Mouse (Mus musculus) lung, adult 18-20 months (tissue): ENCODE results near the gene Abhd16b.
A peak's percentile ranks its signal among the peaks of the same experiment; 100 is the strongest.

Source experiments
- DNase-seq, 2 experiments: peaks; one replicate each; pipeline ENCODE4 v3.0.0; 2022; ENCODE audit warnings: mixed read lengths in 2 of 2

The Abhd16b gene

DNA sequence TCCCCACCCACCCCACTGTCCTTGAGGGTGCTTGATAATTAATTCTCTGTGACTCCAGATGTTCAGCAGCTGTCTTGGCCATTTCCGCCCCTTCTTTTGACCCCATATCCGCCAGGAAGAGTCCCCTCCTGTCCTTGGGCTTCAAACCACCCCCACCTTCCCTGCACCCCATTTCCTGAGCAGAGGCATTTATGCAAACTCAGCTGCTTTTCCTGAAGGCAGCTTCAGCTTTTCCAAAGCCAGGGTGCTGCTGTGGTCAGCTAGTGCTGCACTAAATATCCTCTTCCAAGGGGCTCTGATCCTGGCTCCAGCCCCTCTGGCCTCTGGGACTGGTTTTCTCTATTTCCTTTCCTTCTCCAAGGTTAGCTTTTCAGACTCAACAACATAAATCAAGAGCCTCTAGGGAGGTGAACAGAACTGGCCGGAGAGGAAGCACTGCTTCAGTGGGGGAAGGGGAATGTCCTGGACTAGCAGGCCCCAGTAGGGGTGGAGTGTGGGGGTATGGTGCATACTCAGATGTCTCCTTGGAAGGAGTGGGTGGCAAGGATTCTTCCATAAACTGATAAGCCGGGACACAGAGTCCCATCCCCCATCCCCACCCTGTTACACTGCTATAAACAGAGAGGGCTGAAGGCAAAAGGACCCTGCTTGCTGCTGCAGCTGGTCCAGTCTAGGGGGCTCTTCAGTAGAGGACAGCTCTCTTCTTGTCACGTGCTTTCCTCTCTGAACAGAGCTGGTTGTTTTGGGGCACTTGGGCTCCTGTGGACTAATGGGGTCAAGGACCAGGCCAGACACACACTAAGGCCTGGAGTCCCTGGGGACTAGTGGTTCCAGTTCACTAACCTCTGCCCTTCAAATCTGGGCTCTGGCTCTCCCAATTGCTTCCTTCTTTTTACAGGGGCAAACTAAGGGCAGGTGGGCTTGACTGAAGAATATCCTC, 5.4 kb upstream of the Abhd16b start:
- peak; percentile 11 to 30 for DNase-seq

DNA sequence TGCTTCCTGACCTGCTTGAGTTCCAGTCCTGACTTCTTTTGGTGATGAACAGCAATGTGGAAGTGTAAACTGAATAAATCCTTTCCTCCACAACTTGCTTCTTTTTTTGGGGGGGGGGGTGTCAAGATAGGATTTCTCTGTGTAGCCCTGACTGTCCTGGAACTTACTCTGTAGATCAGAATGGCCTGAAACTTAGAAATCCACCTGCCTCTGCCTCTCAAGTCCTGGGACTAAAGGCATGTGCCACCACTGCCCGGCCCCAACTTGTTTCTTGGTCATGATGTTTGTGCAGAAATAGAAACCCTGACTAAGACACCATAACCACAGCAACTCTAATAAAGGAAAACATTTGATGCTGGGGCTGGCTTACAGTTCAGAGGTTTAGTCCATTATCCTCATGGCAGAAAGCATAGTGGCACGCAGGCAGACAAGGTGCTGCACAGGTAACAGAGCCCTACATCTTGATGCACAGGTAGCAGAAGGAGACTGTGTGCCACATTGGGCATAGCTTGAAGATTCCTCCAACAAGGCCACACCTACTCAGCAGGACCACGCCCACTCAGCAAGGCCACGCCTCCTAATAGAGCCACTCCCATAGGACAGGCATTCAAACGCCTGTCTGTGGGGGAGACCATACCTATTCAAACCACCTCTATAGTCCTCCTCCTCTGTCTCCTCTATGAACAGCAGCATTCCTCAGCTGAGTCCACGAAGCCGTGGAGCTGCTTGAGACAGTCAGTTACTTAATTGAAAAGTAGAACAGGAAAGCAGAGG, 1.4 kb upstream of the Abhd16b start:
- peak; percentile 29 to 40 for DNase-seq

- DNase-seq: no peak
Observed at GRCm38 (mm10) chr2:181492206-181492605, 800 bp upstream of the Abhd16b start.

DNA sequence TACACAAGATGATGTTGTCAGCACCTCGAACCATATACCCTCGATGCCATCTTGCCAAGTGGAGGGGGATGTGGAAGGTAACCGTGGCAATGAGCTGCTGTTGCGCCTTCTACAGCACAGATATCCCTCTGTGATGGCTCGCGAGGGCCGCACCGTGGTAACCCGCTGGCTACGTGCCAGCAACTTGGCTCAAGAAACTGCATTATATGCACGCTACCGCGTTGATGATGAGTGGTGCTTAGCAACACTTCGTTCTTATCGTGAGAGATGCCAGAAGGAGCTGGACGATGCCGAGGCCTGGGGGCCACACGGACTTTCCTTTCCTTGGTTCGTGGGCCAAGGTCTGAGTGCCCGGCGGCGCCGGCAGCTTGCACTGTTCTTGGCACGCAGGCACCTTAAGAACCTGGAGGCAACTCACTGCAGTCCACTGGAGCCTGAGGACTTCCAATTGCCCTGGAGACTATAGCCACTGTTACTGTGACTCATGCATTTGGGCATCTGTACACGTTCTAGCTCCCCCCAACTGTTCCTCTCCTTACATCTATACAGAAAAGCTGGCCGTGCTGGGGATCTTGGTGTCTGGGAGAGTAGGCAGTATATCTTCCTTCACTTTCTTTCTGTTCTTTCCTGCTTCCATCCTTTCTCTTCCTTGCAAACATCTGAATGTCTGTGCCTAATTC, 1.4 kb downstream of the Abhd16b start:
- DNase-seq: no peak

DNA sequence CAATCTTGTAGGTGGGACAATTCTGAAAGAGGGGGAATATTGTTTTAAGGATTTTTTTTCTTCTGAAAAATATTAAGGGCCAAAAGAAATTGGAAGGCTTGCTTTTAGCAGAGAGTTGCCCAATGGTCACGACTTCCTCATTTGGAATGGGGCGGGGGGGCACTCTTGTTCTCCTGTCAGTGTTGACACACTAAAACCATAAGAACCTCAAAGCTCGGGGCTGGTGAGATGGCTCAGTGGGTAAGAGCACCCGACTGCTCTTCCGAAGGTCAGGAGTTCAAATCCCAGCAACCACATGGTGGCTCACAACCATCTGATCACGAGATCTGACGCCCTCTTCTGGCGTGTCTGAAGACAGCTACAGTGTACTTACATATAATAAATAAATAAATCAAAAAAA, 2.8 kb downstream of the Abhd16b start:
- peak; percentile 21 to 29 for DNase-seq

DNA sequence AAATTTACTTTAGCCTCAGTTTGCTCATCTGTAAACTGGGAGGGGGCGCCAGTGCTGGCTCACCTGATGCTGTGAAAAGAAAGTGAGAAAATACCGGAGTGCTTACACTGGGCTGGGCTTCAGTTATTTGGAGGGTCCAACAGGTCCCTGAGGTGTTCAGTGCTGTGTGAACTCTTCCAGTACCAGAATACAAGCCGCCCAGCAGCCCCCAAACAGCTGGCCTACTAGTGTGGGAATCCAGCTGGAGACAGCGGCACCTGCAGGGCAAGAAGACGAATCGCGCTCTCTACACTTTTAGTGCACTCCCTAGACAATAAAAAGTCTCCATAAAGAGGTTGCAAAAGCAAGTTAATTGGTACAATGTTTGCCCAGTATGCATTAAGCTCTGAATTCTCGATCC, 3.3 kb downstream of the Abhd16b start:
- DNase-seq: peak; percentile 54 to 56

DNA sequence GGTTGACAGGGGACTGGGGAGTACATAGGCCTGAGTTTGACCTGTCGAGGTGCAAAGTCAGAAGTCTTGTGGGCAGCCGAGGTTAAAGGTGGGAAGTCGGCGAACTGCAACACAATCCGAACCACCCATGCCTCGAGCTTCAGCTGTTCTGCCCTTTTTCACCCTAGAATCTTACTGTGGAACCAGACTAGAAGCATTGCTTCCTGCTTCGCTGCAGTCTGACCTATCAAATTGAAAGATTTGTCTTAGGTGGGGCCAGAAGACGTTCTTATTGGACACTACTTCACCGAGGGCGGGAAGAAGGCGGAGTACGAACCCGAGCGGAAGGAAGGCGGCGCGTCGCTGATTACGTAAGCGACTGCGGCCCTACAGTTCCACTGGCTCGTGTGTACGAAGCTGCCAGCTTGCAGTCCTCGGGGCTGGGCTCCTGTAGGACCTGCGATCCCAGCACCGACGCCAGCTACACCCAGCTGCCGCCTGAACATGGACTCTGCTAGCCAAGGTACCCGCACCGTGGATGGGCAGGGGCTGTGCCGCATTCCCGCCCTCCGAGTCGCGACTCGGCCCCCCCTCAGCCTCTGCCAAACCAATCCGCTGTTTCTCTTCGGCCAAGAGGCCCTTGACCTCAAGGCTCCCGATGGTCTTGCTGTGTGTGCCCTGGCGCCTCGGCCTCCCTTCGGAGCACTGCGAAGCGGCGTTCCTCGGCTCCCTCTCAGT, 4.0 kb downstream of the Abhd16b start, which contains the start of gene Tpd52l2:
Gene Tpd52l2 (plus strand): TSS at position 312 of the 717 bp plus-strand sequence.
- DNase-seq: peak; percentile 94 to 95

GRCm38 (mm10) chr2:181497548-181497875, 4.5 kb downstream of the Abhd16b start:
- DNase-seq: peak; percentile 81 to 87

DNA sequence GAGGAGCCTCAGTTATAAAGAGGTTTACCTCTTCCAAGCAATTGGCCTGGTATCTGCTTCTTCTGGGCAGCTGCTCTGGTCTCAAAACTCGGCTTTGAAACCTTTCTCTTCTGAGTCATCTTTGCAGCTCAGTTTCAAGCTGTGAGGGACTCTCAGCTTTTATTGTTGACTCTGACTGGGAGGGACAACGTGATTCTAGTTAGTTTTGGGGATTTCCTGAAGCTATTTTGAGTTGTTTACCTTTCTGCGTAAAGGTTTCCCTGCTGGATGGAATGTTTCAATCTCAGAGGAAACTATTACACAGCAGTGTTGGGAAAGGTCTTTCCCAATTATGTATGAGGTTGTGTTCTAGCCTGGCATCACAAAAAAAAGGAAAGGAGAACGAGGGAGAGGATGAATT, 5.6 kb downstream of the Abhd16b start:
- no peak for DNase-seq

DNA sequence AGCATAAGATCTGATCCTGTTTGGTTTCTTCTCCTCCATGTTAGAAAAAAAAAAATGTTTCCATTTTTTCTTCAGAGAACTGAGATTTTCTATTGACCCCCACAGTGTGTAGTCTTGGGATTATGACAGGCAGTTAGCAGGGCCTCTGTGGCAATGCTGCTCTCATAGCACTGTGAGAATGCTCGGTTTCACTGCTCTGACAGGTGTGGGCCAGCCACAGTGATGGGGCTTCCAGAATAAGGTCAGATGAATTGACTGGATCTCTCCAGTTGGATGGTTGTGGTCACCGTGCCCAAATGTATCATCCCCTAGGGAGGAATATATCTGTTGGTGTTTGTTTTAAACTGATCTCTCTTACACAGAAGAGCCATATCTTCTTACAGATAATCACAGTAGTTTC, 16.2 kb downstream of the Abhd16b start:
- no peak for DNase-seq

DNA sequence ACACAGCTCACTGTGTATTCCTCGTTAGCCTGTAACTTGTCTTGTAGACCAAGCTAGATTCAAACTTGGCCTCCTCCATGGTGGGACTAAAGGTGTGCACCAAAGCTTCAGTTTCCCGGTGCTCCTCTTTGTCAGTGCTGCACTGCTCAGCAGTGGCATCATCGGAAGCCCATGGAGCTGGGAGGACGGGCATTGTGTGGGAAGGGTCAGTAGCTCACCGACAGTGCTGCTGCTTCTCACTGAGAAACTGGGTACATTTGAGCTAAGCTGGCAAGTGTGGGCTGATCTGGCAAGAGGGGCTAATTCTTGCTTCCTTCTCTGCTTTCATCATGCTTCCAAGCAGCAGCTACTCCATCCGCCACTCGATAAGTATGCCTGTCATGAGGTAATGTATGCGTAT, 18.2 kb downstream of the Abhd16b start:
- no peak for DNase-seq

DNA sequence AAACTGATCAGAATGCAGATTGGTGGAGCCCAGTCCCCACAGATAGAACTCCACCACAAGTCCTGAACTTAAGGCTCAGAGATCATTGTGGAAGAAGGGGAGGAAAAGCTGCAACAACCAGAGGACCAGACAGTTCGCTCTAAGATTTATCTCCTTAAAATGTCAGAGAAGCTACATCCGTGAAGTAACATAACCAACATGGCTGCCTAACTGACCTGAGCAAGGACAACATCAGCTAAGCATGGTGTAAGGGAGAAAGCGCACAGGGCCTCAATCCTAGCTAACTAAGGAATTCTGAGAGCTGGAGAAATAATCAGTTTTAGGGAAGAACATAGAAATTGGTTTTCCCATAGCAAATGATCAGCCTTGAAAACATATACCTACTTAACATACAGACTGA, 26.2 kb downstream of the Abhd16b start:
- DNase-seq: no peak

- peak; percentile 99 for DNase-seq
Observed at GRCm38 (mm10) chr2:181520118-181520935, 27.3 kb downstream of the Abhd16b start, which contains the start of gene Dnajc5. Gene Dnajc5 (plus strand): TSS chr2:181520485.

DNA sequence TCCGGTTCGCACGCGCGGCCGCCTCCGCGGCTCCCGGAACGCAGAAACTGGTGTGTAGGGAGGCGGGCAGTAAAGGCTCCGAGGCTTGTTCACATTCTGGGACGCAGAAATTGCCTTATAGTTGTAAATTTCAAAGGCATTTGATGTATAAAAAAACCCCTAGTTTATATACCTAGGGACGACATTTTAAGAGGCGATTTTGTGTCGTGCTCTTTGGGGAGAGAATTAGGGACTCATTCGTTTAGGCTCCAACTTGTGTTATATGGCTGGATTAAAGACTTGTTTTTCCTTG, 27.9 kb downstream of the Abhd16b start:
- DNase-seq: no peak

GRCm38 (mm10) chr2:181521491-181521890, 28.5 kb downstream of the Abhd16b start:
- DNase-seq: peak in 1 of 2 experiments; percentile 12

DNA sequence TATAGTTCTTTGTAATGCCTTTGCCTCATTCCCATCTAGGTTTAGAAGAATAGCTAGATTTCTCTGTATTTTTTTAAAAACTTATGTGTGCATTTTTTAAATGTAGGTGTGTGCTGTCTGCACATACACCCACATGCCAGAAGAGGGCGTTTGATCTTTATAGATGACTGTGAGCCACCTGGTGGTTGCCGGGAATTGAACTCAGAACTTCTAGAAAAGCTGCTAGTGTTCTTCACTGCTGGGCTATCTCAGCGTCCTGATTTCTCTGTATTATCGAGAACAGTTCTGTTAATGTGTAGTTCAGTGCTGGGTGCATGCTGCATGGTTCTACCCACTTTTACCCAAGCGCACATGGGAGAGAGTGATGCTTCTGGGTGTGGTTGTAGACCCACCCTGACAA, 29.8 kb downstream of the Abhd16b start:
- DNase-seq: peak in 1 of 2 experiments; percentile 25

- DNase-seq: no peak
Observed at GRCm38 (mm10) chr2:181525526-181525925, 32.5 kb downstream of the Abhd16b start.

- DNase-seq: no peak
Observed at GRCm38 (mm10) chr2:181529076-181529475, 36.1 kb downstream of the Abhd16b start.

- no peak for DNase-seq
Observed at GRCm38 (mm10) chr2:181532589-181532988, 39.6 kb downstream of the Abhd16b start.

DNA sequence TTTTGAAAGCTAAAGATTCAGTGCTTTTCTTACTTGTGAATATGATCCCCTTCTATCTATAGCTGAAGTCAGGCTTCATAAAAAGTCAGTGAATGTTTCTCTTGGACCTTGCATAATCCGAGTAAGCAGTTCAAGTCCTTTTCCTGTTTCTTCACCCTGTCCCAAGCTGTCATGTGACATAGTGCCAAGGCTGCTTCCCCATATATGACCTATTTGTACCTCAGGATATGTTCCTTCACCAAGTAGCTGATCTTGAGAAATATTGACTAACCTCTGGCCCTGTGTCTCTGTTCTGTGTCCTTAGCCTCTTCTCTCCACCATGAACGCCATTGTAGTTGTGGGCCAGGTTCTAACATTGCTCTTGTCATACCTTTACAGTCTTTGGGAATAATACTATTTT, 43.4 kb downstream of the Abhd16b start:
- peak; percentile 28 to 58 for DNase-seq

DNA sequence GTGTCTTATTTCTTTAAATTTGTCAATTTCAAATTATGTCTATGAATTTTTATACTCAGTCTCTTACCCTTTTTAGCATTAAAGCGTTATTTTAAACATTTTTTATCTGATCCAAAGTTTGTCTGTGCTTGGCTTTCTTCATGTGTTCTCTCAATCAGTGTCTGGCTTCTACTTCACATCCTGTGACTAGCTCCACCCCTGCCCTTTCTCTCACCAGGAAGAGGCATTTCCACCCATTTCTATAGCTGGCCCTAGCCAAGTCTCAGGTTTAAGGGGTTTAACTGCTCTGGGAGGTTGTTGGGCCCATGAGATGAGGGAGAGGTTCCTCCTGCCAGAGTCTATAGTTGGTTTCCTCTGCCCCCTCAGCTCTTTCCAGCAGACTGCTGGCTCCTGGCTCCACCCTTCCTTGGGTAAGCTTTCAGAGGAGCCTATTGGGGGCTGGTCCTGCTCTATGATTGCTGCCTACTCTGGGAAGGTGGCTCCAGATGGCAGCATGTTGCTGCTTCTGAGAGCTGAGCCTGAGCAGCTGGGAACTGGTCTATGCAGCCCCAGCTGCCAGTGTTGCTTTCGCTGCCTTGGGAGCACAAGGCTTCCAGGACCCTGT, 44.5 kb downstream of the Abhd16b start:
- DNase-seq: peak; percentile 36 to 39
